Mouse (Mus musculus) MEL (cell line): ENCODE measurements at regions not wholly inside any gene's neighbourhood (a gene's known extent, or its start where the extent isn't known, plus 50 kb on each side); places are given as distances from the start of the nearest gene placed in this dataset.

Experiments used
- DNase-seq: peaks from one replicate; pipeline ENCODE4 v3.0.0; 2011; ENCODE audit warnings: low read depth, low spot score
- H3K27ac ChIP-seq: 2 replicates; pipeline ENCODE4 v1.5.1; 2012; ENCODE audit warnings: low read depth, mild to moderate bottlenecking, control low read depth, low read length, moderate library complexity; ENCODE audit not compliant: control insufficient read depth
- H3K27me3 ChIP-seq, 2 experiments: fragments of 150-350 bp in 1 of 2; sonication (generic) in 1 of 2; 2 replicates each; pipeline ENCODE4 v1.6.1; 2012; ENCODE audit warnings: low read length in 2 of 2, mild to moderate bottlenecking in 2 of 2, improper control_type of control experiment in 1 of 2, moderate library complexity in 1 of 2; ENCODE audit not compliant: insufficient read depth in 2 of 2, control insufficient read depth in 1 of 2
- H3K36me3 ChIP-seq, 2 experiments: 2 replicates each; pipeline ENCODE4 v1.6.1; 2012 to 2014; ENCODE audit warnings: low read length in 2 of 2, improper control_type of control experiment in 1 of 2, inconsistent platforms in 1 of 2, mild to moderate bottlenecking in 1 of 2; ENCODE audit not compliant: insufficient read depth in 2 of 2, control insufficient read depth in 1 of 2
- H3K4me1 ChIP-seq, 2 experiments: fragments of 150-350 bp in 1 of 2; sonication (generic) in 1 of 2; 2 replicates each; pipeline ENCODE4 v1.6.1; 2012; ENCODE audit warnings: low read length in 2 of 2, improper control_type of control experiment in 1 of 2, mild to moderate bottlenecking in 1 of 2; ENCODE audit not compliant: insufficient read depth in 2 of 2, control insufficient read depth in 1 of 2
- H3K4me3 ChIP-seq, 2 experiments: fragments of 150-350 bp in 1 of 2; sonication (generic) in 1 of 2; 2 replicates each; pipeline ENCODE4 v1.5.1; 2012; ENCODE audit warnings: low read depth in 2 of 2, low read length in 2 of 2, mild to moderate bottlenecking in 2 of 2, moderate library complexity in 2 of 2, control low read depth in 1 of 2, improper control_type of control experiment in 1 of 2; ENCODE audit not compliant: control insufficient read depth in 1 of 2, insufficient read depth in 1 of 2
- H3K79me2 ChIP-seq: 2 replicates; pipeline ENCODE4 v1.6.1; 2012; ENCODE audit warnings: mild to moderate bottlenecking, low read length, moderate library complexity; ENCODE audit not compliant: control insufficient read depth, poor library complexity, insufficient read depth
- H3K9ac ChIP-seq: 2 replicates; pipeline ENCODE4 v1.6.1; 2012; ENCODE audit warnings: low read depth, mild to moderate bottlenecking, control low read depth, low read length, moderate library complexity; ENCODE audit not compliant: control insufficient read depth, poor library complexity, severe bottlenecking
- H3K9me3 ChIP-seq: fragments of 150-350 bp; sonication (generic); replicated peaks from 2 replicates; pipeline ENCODE4 v1.6.1; 2012; ENCODE audit warnings: mild to moderate bottlenecking, low read length, improper control_type of control experiment, moderate library complexity; ENCODE audit not compliant: insufficient read depth
- BHLHE40 ChIP-seq: IDR thresholded peaks from 2 replicates; pipeline ENCODE4 v1.6.1; 2012; ENCODE audit warnings: low read depth, mild to moderate bottlenecking, inconsistent platforms, low read length, improper control_type of control experiment, borderline replicate concordance
- CTCF ChIP-seq, 3 experiments: IDR thresholded peaks in 2 of 3; conservative IDR thresholded peaks in 1 of 3; 2 replicates each; pipeline ENCODE4 v1.5.1; 2011 to 2012; ENCODE audit warnings: low read length in 3 of 3, low read depth in 2 of 3, mild to moderate bottlenecking in 2 of 3, improper control_type of control experiment in 1 of 3, inconsistent platforms in 1 of 3, mixed read lengths in 1 of 3, moderate library complexity in 1 of 3; ENCODE audit not compliant: control insufficient read depth in 1 of 3, insufficient read depth in 1 of 3, poor library complexity in 1 of 3, severe bottlenecking in 1 of 3
- E2F4 ChIP-seq: IDR thresholded peaks from 2 replicates; pipeline ENCODE4 v1.6.1; 2011; ENCODE audit warnings: low read depth, low read length, improper control_type of control experiment, borderline replicate concordance
- ELF1 ChIP-seq: IDR thresholded peaks from 2 replicates; pipeline ENCODE4 v1.6.1; 2014; ENCODE audit warnings: low read depth, mild to moderate bottlenecking, inconsistent platforms, low read length, improper control_type of control experiment, moderate library complexity
- EP300 ChIP-seq, 2 experiments: IDR thresholded peaks; 2 replicates each; pipeline ENCODE4 v1.6.1; 2011; ENCODE audit warnings: improper control_type of control experiment in 2 of 2, low read length in 2 of 2, low read depth in 1 of 2, mild to moderate bottlenecking in 1 of 2
- GATA1 ChIP-seq: IDR thresholded peaks from 2 replicates; pipeline ENCODE4 v1.6.1; 2011; ENCODE audit warnings: low read depth, low read length, improper control_type of control experiment
- KAT2A ChIP-seq: conservative IDR thresholded peaks from 2 replicates; pipeline ENCODE4 v1.6.1; 2012; ENCODE audit warnings: low read depth, low read length, improper control_type of control experiment, inconsistent platforms
- MAX ChIP-seq: IDR thresholded peaks from 2 replicates; pipeline ENCODE4 v1.6.1; 2011; ENCODE audit warnings: low read length, improper control_type of control experiment
- MEF2A ChIP-seq: IDR thresholded peaks from 2 replicates; pipeline ENCODE4 v1.6.1; 2014; ENCODE audit warnings: low read depth, mild to moderate bottlenecking, inconsistent platforms, low read length, improper control_type of control experiment; ENCODE audit not compliant: poor library complexity, insufficient replicate concordance, severe bottlenecking; ENCODE audit errors: extremely low read depth
- MXI1 ChIP-seq: IDR thresholded peaks from 2 replicates; pipeline ENCODE4 v1.6.1; 2011; ENCODE audit warnings: mild to moderate bottlenecking, low read depth, low read length, improper control_type of control experiment
- NRF1 ChIP-seq: IDR thresholded peaks from 2 replicates; pipeline ENCODE4 v1.6.1; 2014; ENCODE audit warnings: low read depth, mild to moderate bottlenecking, inconsistent platforms, low read length, improper control_type of control experiment, moderate library complexity; ENCODE audit not compliant: poor library complexity, insufficient read depth, severe bottlenecking
- TAL1 ChIP-seq: IDR thresholded peaks from 2 replicates; pipeline ENCODE4 v1.6.1; 2012; ENCODE audit warnings: mild to moderate bottlenecking, inconsistent platforms, low read length, moderate library complexity, mixed read lengths
- TBP ChIP-seq: IDR thresholded peaks from 2 replicates; pipeline ENCODE4 v1.8.0; 2011; ENCODE audit warnings: low read depth, low read length, improper control_type of control experiment
- TCF12 ChIP-seq: IDR thresholded peaks from 2 replicates; pipeline ENCODE4 v1.6.1; 2014; ENCODE audit warnings: low read depth, mild to moderate bottlenecking, inconsistent platforms, low read length, improper control_type of control experiment, moderate library complexity
- UBTF ChIP-seq: IDR thresholded peaks from 2 replicates; pipeline ENCODE4 v1.6.1; 2012; ENCODE audit warnings: low read depth, mild to moderate bottlenecking, inconsistent platforms, low read length, improper control_type of control experiment, moderate library complexity, borderline replicate concordance; ENCODE audit not compliant: insufficient read depth
- USF1 ChIP-seq: IDR thresholded peaks from 2 replicates; pipeline ENCODE4 v1.6.1; 2014; ENCODE audit warnings: low read depth, mild to moderate bottlenecking, inconsistent platforms, low read length, improper control_type of control experiment, moderate library complexity
- USF2 ChIP-seq, 2 experiments: IDR thresholded peaks; 2 replicates each; pipeline ENCODE4 v1.6.1; 2011 to 2012; ENCODE audit warnings: improper control_type of control experiment in 2 of 2, low read length in 2 of 2, borderline replicate concordance in 1 of 2, inconsistent platforms in 1 of 2, low read depth in 1 of 2, mild to moderate bottlenecking in 1 of 2; ENCODE audit not compliant: insufficient read depth in 1 of 2
- ZKSCAN1 ChIP-seq: IDR thresholded peaks from 2 replicates; pipeline ENCODE4 v1.6.1; 2012; ENCODE audit warnings: low read depth, mild to moderate bottlenecking, inconsistent platforms, low read length, improper control_type of control experiment, moderate library complexity
- ZMIZ1 ChIP-seq: IDR thresholded peaks from 2 replicates; pipeline ENCODE4 v1.6.1; 2012; ENCODE audit warnings: low read depth, mild to moderate bottlenecking, inconsistent platforms, low read length, improper control_type of control experiment, moderate library complexity
- ZNF384 ChIP-seq: IDR thresholded peaks from 2 replicates; pipeline ENCODE4 v1.6.1; 2012; ENCODE audit warnings: low read depth, mild to moderate bottlenecking, inconsistent platforms, low read length, improper control_type of control experiment

DNA sequence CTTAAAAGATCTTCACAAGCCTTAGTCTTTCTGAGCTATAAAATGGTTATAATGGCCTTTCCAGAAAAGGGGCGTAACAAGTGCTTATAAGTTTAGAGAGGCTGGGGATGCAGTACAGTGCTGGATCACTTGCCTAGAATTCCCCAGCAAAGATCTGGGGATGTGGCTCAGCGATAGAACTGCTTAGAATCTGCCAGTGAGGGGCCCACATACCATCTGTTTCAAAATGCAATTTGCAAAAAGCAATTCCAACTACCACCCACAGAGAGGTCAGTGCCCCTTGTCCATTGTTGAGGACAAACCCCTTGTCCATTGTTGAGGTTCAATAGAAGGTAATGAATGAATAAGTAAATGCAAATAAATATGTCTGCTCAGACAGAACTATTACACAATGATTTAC, 107.5 kb upstream of the Castor2 start:
- no peak for TF ChIP-seq E2F4
- no peak for DNase-seq
- H3K4me3 ChIP-seq = no peak overlapping the region
- no peaks in the 10 kb centered on the region for H3K4me1 ChIP-seq
- no peaks in the 10 kb centered on the region for H3K9me3 ChIP-seq
- no peaks in the 10 kb centered on the region for H3K79me2 ChIP-seq
- H3K27me3 ChIP-seq = no peaks in the 10 kb centered on the region
- H3K27ac ChIP-seq = no peak overlapping the region
- no peaks in the 10 kb centered on the region for H3K36me3 ChIP-seq
- no peak overlapping the region for H3K9ac ChIP-seq

DNA sequence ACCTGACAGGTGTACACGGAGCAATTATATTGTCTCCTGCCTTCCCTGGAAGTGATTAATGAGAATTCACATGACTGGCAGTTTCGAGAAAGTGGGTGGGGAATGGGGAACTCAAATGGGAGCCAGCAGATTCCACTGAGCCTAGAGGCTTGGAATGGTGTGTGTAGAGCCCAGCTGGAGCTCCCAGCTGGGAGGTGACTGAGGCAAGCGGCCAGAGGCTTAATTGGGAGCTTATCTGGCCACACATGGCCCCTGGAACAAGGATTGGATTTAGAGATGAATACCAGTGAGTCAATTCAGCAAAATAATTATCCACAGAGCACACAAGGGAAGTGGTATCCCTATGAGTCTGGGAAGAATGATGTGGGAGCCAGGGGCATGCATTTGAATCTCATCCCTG, 108.0 kb upstream of the Castor2 start:
- Histone ChIP-seq H3K9me3 (no peaks in the 10 kb centered on the region), H3K27me3 (no peaks in the 10 kb centered on the region), H3K4me3 (no peak overlapping the region), H3K27ac (no peak overlapping the region), H3K9ac (no peak overlapping the region), H3K4me1 (no peaks in the 10 kb centered on the region), H3K79me2 (no peaks in the 10 kb centered on the region), H3K36me3 (no peaks in the 10 kb centered on the region)
- DNase-seq = no peak
- TF ChIP-seq ZKSCAN1 = no peak
- no peak for TF ChIP-seq ZMIZ1
- TF ChIP-seq TBP = no peak
- TF ChIP-seq MAX = no peak
- no peak for TF ChIP-seq ZNF384
- TF ChIP-seq NRF1 = no peak
- TF ChIP-seq UBTF = no peak
- TF ChIP-seq ELF1 = no peak
- no peak for TF ChIP-seq TCF12
- no peak for TF ChIP-seq TAL1
- no peak for TF ChIP-seq GATA1
- no peak for TF ChIP-seq CTCF (IDR thresholded peaks at IDR 0.05 in 2 of 3, conservative IDR thresholded peaks at IDR 0.05 in 1 of 3; ENCODE audit: control insufficient read depth in 1 of 3, insufficient read depth in 1 of 3, low read depth in 2 of 3, low read length in 3 of 3, poor library complexity in 1 of 3, severe bottlenecking in 1 of 3)
- no peak for TF ChIP-seq BHLHE40
- no peak for TF ChIP-seq MXI1
- no peak for TF ChIP-seq MEF2A
- no peak for TF ChIP-seq KAT2A
- TF ChIP-seq E2F4 = no peak
- TF ChIP-seq USF2 (IDR thresholded peaks at IDR 0.05; ENCODE audit: borderline replicate concordance in 1 of 2, insufficient read depth in 1 of 2, low read depth in 1 of 2, low read length in 2 of 2) = no peak
- no peak for TF ChIP-seq EP300 (IDR thresholded peaks at IDR 0.05; ENCODE audit: low read depth in 1 of 2, low read length in 2 of 2)
- TF ChIP-seq USF1 = no peak
